Mouse (Mus musculus): ENCODE measurements at regions not wholly inside any gene's neighbourhood (a gene's known extent, or its start where the extent isn't known, plus 50 kb on each side); places are given as distances from the start of the nearest gene placed in this dataset.

GRCm38 (mm10) chr7:88206223-88206827 lies 71.6 kb upstream of the Ctsc start:
- no peak overlapping the region for H3K4me3 ChIP-seq (ENCODE audit: low read depth, low read length)
- DNase-seq (no peak), ATAC-seq (no peak)
- no peaks in the 10 kb centered on the region; the same call in 1 of the 2 replicates for H3K4me1 ChIP-seq (ENCODE audit: insufficient read depth)
- H3K4me2 ChIP-seq (ENCODE audit: low read depth, low read length), result no peak overlapping the region
- H3K9me3 ChIP-seq (ENCODE audit: low read length), result no peaks in the 10 kb centered on the region
- WGBS (ENCODE audit: insufficient replicate concordance), result 31% methylated on average over 2 of the region's 2 CpGs
- peak overlapping the region; percentile 46 for H3K27ac ChIP-seq (ENCODE audit: low read depth)
- no peak for TF ChIP-seq CTCF (IDR thresholded peaks at IDR 0.05; ENCODE audit: low read depth)
- TF ChIP-seq EP300 (IDR thresholded peaks at IDR 0.05; ENCODE audit: low read depth), result no peak
- no peaks in the 10 kb centered on the region for H3K36me3 ChIP-seq (replicated peaks; ENCODE audit: insufficient read depth, low read length)
- no peaks in the 10 kb centered on the region for H3K27me3 ChIP-seq (ENCODE audit: insufficient read depth, low read length)
- H3K9ac ChIP-seq (replicated peaks), result no peak overlapping the region

- no peak overlapping the region for H3K4me3 ChIP-seq (ENCODE audit: low read depth, low read length)
- H3K9ac ChIP-seq (replicated peaks), result no peak overlapping the region
- H3K27ac ChIP-seq (ENCODE audit: low read depth), result peak overlapping the region; percentile 46
- ATAC-seq, result 0 out of 2 replicates have a peak, but pooled peaks have one; percentile 25
- H3K27me3 ChIP-seq (ENCODE audit: insufficient read depth, low read length), result no peaks in the 10 kb centered on the region
- no peak for DNase-seq
- no peaks in the 10 kb centered on the region for H3K36me3 ChIP-seq (replicated peaks; ENCODE audit: insufficient read depth, low read length)
- no peak overlapping the region for H3K4me2 ChIP-seq (ENCODE audit: low read depth, low read length)
- TF ChIP-seq EP300 (IDR thresholded peaks at IDR 0.05; ENCODE audit: low read depth) (no peak), CTCF (IDR thresholded peaks at IDR 0.05; ENCODE audit: low read depth) (no peak)
- 38% methylated on average over 10 of the region's 10 CpGs for WGBS (ENCODE audit: insufficient replicate concordance)
- no peaks in the 10 kb centered on the region for H3K9me3 ChIP-seq (ENCODE audit: low read length)
- H3K4me1 ChIP-seq (ENCODE audit: insufficient read depth), result no peaks in the 10 kb centered on the region; the same call in 1 of the 2 replicates
Measured at GRCm38 (mm10) chr7:88206914-88207710, 70.8 kb upstream of the Ctsc start.

GRCm38 (mm10) chr7:88214713-88215198 lies 63.1 kb upstream of the Ctsc start:
- DNase-seq, result no peak
- Histone ChIP-seq H3K4me3 (ENCODE audit: low read depth, low read length) (no peak overlapping the region), H3K27ac (ENCODE audit: low read depth) (no peak overlapping the region), H3K9me3 (ENCODE audit: low read length) (no peaks in the 10 kb centered on the region), H3K9ac (replicated peaks) (no peak overlapping the region), H3K36me3 (replicated peaks; ENCODE audit: insufficient read depth, low read length) (no peaks in the 10 kb centered on the region), H3K4me2 (ENCODE audit: low read depth, low read length) (no peak overlapping the region), H3K4me1 (ENCODE audit: insufficient read depth) (no peaks in the 10 kb centered on the region), H3K27me3 (ENCODE audit: insufficient read depth, low read length) (no peaks in the 10 kb centered on the region)
- WGBS (ENCODE audit: insufficient replicate concordance), result 55% methylated on average over 2 of the region's 2 CpGs
- no peak for ATAC-seq
- TF ChIP-seq CTCF (IDR thresholded peaks at IDR 0.05; ENCODE audit: low read depth), result no peak
- TF ChIP-seq EP300 (IDR thresholded peaks at IDR 0.05; ENCODE audit: low read depth), result no peak

- H3K27ac ChIP-seq (ENCODE audit: low read depth), result no peak overlapping the region
- no peak overlapping the region for H3K4me2 ChIP-seq (ENCODE audit: low read depth, low read length)
- DNase-seq, result no peak
- no peak overlapping the region for H3K4me3 ChIP-seq (ENCODE audit: low read depth, low read length)
- H3K9me3 ChIP-seq (ENCODE audit: low read length), result no peaks in the 10 kb centered on the region
- no peak overlapping the region for H3K9ac ChIP-seq (replicated peaks)
- H3K4me1 ChIP-seq (ENCODE audit: insufficient read depth), result no peaks in the 10 kb centered on the region
- WGBS (ENCODE audit: insufficient replicate concordance), result 94% methylated on average over 1 of the region's 1 CpGs
- TF ChIP-seq CTCF (IDR thresholded peaks at IDR 0.05; ENCODE audit: low read depth) (peak; percentile 44), EP300 (IDR thresholded peaks at IDR 0.05; ENCODE audit: low read depth) (no peak)
- H3K36me3 ChIP-seq (replicated peaks; ENCODE audit: insufficient read depth, low read length), result no peaks in the 10 kb centered on the region
- ATAC-seq, result no peak
- no peaks in the 10 kb centered on the region for H3K27me3 ChIP-seq (ENCODE audit: insufficient read depth, low read length)
Measured at GRCm38 (mm10) chr7:88215425-88215824, 62.5 kb upstream of the Ctsc start.

GRCm38 (mm10) chr7:88222141-88222540 lies 55.7 kb upstream of the Ctsc start:
- ATAC-seq, result no peak
- Histone ChIP-seq H3K9me3 (ENCODE audit: low read length) (no peaks in the 10 kb centered on the region), H3K9ac (replicated peaks) (no peak overlapping the region), H3K27ac (ENCODE audit: low read depth) (no peak overlapping the region), H3K4me2 (ENCODE audit: low read depth, low read length) (no peak overlapping the region), H3K4me1 (ENCODE audit: insufficient read depth) (no peaks in the 10 kb centered on the region), H3K27me3 (ENCODE audit: insufficient read depth, low read length) (no peaks in the 10 kb centered on the region), H3K36me3 (replicated peaks; ENCODE audit: insufficient read depth, low read length) (no peaks in the 10 kb centered on the region), H3K4me3 (ENCODE audit: low read depth, low read length) (no peak overlapping the region)
- TF ChIP-seq CTCF (IDR thresholded peaks at IDR 0.05; ENCODE audit: low read depth), result no peak
- no peak for TF ChIP-seq EP300 (IDR thresholded peaks at IDR 0.05; ENCODE audit: low read depth)
- no peak for DNase-seq
- WGBS (ENCODE audit: insufficient replicate concordance), result 78% methylated on average over 2 of the region's 2 CpGs

- Histone ChIP-seq H3K9ac (replicated peaks) (no peak overlapping the region), H3K27me3 (ENCODE audit: insufficient read depth, low read length) (no peaks in the 10 kb centered on the region), H3K4me2 (ENCODE audit: low read depth, low read length) (no peak overlapping the region), H3K36me3 (replicated peaks; ENCODE audit: insufficient read depth, low read length) (no peaks in the 10 kb centered on the region), H3K4me1 (ENCODE audit: insufficient read depth) (no peaks in the 10 kb centered on the region), H3K27ac (ENCODE audit: low read depth) (peak overlapping the region; percentile 29; the same call in 1 of the 2 replicates), H3K9me3 (ENCODE audit: low read length) (no peaks in the 10 kb centered on the region), H3K4me3 (ENCODE audit: low read depth, low read length) (no peak overlapping the region)
- ATAC-seq (no peak), DNase-seq (no peak)
- WGBS (ENCODE audit: insufficient replicate concordance), result 53% methylated on average over 1 of the region's 1 CpGs
- TF ChIP-seq CTCF (IDR thresholded peaks at IDR 0.05; ENCODE audit: low read depth) (no peak), EP300 (IDR thresholded peaks at IDR 0.05; ENCODE audit: low read depth) (no peak)
Measured at GRCm38 (mm10) chr7:88225800-88226199, 52.1 kb upstream of the Ctsc start.
